Mouse (Mus musculus) layer of hippocampus, adult 18-20 months (tissue): ENCODE data around the gene Cntrl. TPM values are rescaled to one million over a fixed set of nuclear protein-coding genes. Genes with fewer than 3 reads are reported as not detected.

Source experiments
- DNase-seq, 2 experiments: peaks; one replicate each; pipeline ENCODE4 v3.0.0; 2022; ENCODE audit warnings: low spot score in 2 of 2
- total RNA-seq, 2 experiments: library from RNA; stranded (reverse); gene quantifications; 2 replicates each; pipeline ENCODE4 v1.2.3; 2021

Cntrl gene
- total RNA-seq, 2 experiments from 2014 or later: 9.1 to 10.0 TPM

GRCm38 (mm10) chr2:35173666-35174065 is 64.4 kb downstream of the Cntrl start:
- DNase-seq: no peak

- DNase-seq: no peak
Observed at GRCm38 (mm10) chr2:35174100-35174499, 64.8 kb downstream of the Cntrl start.

- no peak for DNase-seq
Observed at GRCm38 (mm10) chr2:35175281-35176065, 66.2 kb downstream of the Cntrl start.

GRCm38 (mm10) chr2:35178153-35178552 is 68.9 kb downstream of the Cntrl start:
- DNase-seq: no peak

GRCm38 (mm10) chr2:35183115-35183673 is 73.9 kb downstream of the Cntrl start:
- peak in 1 of 2 experiments; percentile 39 for DNase-seq

- DNase-seq: no peak
Observed at GRCm38 (mm10) chr2:35188929-35189328, 79.6 kb downstream of the Cntrl start.

- DNase-seq: no peak
Observed at GRCm38 (mm10) chr2:35193976-35194375, 84.7 kb downstream of the Cntrl start.

GRCm38 (mm10) chr2:35195626-35196544 is 86.6 kb downstream of the Cntrl start:
- no peak for DNase-seq

GRCm38 (mm10) chr2:35199541-35199940 is 90.2 kb downstream of the Cntrl start:
- no peak for DNase-seq

GRCm38 (mm10) chr2:35199971-35200897 is 90.9 kb downstream of the Cntrl start:
- DNase-seq: peak; percentile 22 to 41

- peak; percentile 99 to 100 for DNase-seq
Observed at GRCm38 (mm10) chr2:35200898-35201668, 91.8 kb downstream of the Cntrl start, which contains the start of gene Rab14. Rab14 (minus strand) TSS chr2:35201120.

- no peak for DNase-seq
Observed at GRCm38 (mm10) chr2:35203729-35204128, 94.4 kb downstream of the Cntrl start.

- DNase-seq: no peak
Observed at GRCm38 (mm10) chr2:35206761-35207160, 97.5 kb downstream of the Cntrl start.

GRCm38 (mm10) chr2:35208054-35208453 is 98.8 kb downstream of the Cntrl start:
- DNase-seq: no peak

- DNase-seq: no peak
Observed at GRCm38 (mm10) chr2:35208931-35209665, 99.8 kb downstream of the Cntrl start.

GRCm38 (mm10) chr2:35211681-35212080 is 102.4 kb downstream of the Cntrl start:
- no peak for DNase-seq

GRCm38 (mm10) chr2:35213345-35213910 is 104.1 kb downstream of the Cntrl start:
- DNase-seq: no peak

GRCm38 (mm10) chr2:35214881-35215358 is 105.6 kb downstream of the Cntrl start:
- DNase-seq: peak; percentile 76 to 93
